Mouse (Mus musculus) layer of hippocampus, adult 9-10 months (tissue): ENCODE measurements at regions not wholly inside any gene's neighbourhood (a gene's known extent, or its start where the extent isn't known, plus 50 kb on each side); places are given as distances from the start of the nearest gene placed in this dataset.

ENCODE experiments used
- DNase-seq: peaks from one replicate; pipeline ENCODE4 v3.0.0; 2022; ENCODE audit warnings: low spot score

DNA sequence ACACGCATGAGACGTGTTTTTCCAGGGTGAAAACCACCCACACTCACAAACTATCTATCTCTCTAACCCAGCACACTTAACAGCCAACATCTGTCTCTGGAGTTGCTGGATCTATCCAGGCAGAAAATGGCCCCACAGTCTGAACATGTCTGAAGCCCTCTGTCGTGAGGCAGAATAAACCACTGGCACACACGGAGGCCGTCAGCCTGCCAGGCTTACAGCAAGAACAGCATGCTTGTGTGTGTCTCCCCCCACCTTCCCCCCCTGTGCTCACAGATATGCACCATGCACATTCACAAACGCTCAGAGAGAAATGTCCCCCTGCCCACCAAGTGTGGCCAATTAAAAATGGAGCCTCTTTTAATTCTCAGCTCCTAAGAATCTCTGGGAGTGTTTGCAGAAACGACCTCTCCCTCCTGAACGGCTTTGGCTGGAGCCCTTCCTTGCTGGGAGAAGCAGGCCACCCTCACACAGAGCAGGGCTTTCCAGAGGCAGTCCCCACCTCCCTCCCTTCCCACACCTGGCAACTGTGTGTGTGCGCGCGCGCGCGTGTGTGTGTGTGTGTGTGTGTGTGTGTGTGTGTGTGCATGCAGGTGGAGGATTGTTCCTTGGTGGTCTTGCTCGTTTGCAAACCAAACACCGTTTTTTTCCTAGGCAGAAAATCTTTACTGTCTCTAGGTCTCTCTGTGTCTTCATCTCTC, 88.7 kb downstream of the Edn3 start:
- DNase-seq: no peak

GRCm38 (mm10) chr2:174850860-174851259, 90.4 kb downstream of the Edn3 start:
- no peak for DNase-seq

GRCm38 (mm10) chr2:174851525-174852330, 91.3 kb downstream of the Edn3 start:
- DNase-seq: peak; percentile 30

GRCm38 (mm10) chr2:174853786-174854185, 93.4 kb downstream of the Edn3 start:
- no peak for DNase-seq

DNA sequence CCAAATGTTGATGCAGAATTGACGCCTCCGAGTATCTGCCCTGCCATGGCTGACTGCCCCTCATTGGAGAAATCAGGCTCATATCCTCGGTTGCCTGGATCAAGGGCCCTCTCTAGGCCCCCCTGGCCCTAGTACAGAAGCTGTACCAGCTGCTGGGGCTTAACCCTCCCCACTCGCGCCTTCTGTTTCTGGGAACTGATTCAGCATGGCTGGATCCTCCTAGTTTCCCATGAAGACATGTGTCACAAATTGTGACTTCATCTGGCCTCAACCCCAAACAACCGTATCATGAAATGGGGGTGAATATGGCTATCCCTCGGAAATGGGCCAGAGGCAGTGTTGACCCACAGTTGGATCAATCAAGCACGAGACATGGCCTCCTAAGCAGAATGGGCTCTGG, 95.1 kb downstream of the Edn3 start:
- no peak for DNase-seq

GRCm38 (mm10) chr2:174856135-174856534, 95.7 kb downstream of the Edn3 start:
- no peak for DNase-seq

DNA sequence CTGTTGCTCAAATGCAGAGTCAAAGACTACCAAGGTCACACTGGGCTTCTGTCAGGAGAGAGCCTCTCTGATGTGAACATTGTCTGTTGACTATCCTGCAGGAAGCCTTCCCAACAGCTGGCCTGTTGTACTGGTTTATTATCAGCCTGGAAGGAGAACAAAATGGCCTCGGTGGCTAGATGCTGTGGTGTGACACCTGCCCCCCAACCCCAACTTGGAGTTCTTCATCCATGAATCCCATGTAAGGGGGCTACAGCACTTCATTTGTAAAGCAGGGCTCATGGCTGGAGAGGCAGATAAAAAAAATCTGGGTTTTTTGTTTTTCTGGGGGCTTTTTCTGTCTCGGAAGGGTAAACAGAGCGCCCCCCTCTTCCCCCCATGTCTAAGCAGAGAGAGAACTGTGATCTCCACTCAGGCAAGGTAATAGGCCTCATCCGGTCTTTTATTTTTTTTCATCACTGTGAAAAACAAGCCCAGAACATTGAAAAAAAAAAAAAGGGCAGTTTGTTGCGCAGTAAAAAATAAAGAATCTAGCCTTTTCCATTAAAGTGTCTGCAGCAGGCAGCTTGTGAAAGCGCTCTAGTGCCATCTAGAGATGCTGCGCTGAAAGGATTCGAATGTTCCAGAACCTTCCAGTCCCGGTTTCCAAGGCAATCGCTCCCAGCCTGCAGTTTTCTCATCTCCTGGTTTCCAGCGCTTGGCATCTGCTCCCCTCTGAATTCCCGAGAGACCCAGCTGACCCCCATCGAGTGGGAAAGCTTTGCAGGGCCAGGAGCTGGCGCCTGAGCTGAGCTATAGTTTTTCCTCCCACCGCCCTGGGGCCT, 97.8 kb downstream of the Edn3 start:
- DNase-seq: peak; percentile 71

- DNase-seq: no peak
Measured at GRCm38 (mm10) chr2:174858835-174859215, 98.4 kb downstream of the Edn3 start.

- no peak for DNase-seq
Measured at GRCm38 (mm10) chr2:174859533-174859932, 99.1 kb downstream of the Edn3 start.

- no peak for DNase-seq
Measured at GRCm38 (mm10) chr2:174864657-174865056, 104.2 kb downstream of the Edn3 start.

DNA sequence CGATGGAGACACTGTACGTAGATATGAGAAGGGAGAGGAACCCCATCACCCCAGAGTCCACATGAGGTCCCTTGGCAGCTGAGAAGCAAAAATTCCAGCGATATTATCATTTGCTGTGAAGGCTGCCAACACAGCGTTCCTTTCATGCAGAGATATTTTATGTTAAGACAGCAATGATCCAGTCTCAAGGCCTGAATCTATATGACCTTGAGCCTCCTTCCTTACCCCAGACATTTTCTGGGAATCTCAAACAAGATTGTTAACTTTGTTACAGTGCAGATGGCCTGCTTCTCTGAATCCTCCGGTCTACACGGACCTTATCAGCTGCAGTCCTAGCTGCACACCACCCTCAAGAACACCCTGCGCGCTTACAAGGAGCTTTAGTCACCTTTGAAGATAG, 106.1 kb downstream of the Edn3 start:
- DNase-seq: no peak

DNA sequence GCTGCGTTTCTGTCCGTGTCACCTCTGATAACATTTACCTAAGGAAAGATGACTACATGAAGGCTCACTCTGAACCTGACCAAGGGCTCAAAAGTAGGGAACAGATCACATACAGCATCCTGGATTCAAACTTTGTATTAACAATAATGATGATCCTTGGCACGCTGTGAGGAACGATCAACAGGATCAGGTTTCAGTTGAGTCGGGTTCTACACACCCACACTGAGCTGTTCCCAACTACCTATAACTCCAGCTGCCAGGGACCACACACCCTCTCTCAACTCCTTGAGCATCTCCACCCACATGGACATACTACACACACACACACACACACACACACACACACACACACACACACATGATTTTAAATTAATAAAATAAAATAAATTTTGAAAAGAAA, 107.0 kb downstream of the Edn3 start:
- DNase-seq: no peak

DNA sequence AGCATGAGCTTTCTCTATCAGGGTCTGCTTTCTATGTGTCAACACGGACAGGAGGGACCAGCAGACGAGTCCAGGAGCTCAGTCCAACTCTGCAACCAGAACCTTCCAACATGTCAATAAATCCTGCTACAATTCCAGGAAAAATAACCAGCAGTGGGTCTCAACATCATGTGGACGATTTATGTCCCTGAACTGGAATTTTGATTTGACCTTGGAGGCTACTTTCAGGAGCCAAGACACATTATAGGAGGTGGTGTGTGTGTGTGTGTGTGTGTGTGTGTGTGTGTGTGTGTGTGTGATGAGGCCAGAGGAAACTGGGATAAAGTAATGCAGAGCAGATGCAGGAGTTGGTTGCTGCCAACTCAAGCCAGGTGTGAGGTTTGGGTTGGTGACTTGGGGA, 107.8 kb downstream of the Edn3 start:
- no peak for DNase-seq

- DNase-seq: no peak
Measured at GRCm38 (mm10) chr2:174868743-174869369, 108.4 kb downstream of the Edn3 start.

DNA sequence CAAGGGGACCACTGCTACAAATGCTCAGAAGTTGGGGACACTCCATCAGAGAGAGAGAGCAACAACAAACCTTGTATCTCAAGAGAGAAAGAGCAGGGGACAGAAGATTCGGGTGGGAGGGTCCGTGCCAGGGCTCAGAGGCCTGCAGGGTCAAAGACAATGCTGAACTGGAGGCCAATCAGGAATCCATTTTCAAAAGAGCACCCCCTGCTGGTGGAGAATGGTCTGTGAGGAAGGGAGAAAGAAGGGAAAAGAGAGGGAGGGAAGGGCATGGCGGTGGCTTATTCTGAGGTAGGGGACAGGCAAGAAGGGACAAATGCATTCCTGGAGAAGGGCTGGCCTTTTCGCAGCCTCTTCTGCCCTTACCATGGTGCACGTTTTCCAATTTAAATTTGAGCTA, 109.9 kb downstream of the Edn3 start:
- no peak for DNase-seq

DNA sequence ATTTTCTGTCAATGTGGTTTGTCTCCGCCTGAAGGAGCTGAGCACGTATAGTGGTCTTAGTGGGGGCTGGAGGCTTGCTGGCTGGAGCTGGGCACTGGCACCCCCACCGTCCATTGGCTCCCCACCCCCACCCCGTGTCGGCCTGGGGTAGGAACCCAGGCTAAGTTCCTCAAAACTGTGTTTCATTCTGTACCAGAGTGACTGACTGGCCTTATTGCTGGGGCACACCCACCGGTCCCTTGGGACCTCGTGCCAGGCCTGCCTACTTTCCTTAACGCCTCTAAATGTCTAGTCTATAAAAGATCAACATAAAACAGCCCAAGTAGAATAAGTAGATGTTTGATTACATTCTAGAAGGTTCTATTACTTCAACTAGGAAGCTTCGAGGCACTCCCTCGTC, 110.8 kb downstream of the Edn3 start:
- DNase-seq: no peak

DNA sequence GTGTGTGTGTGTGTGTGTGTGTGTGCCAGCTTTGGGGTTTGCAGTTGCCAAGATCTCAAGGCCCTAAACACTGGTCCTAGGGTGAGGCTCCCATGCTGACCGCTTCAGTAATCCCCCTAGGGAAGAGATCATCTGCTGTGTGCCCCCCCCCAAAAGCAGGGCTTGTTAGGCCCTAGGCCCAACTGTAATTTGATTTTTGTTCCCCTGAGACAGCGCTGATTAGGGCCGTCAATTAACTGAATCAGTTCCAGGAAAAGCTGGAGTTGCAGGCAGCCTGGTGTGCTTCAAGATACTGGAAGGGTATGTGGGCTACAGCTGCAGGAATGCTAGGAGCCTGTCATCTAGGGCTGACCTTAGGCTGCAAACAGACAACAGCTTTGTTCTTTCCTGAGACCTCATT, 111.4 kb downstream of the Edn3 start:
- no peak for DNase-seq

- DNase-seq: no peak
Measured at GRCm38 (mm10) chr2:174876886-174877285, 116.5 kb downstream of the Edn3 start.

DNA sequence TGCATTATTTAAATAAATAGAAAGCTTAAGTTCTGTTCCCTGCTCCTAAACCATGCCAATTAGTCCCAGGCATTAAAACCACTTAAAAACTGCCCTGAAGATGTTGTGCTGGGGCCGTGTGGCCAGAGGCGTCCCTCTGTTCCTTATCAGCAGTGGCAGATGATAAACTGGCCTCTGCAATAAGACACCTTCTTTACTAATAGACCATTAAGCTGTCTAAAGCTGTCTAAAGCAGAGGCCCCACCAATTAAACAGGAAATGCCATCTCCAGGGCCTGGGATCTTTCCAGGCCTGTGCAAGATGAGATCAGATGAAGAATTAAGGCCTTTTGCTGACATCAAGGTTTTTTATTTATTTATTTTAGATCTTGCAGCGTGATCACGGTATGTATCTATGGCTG, 118.6 kb downstream of the Edn3 start:
- DNase-seq: no peak

GRCm38 (mm10) chr2:174880659-174881058, 120.2 kb downstream of the Edn3 start:
- DNase-seq: no peak

GRCm38 (mm10) chr2:174884232-174885225, 124.1 kb downstream of the Edn3 start:
- DNase-seq: no peak
